Mouse (Mus musculus) heart, embryonic 12.5 days (tissue): ENCODE results near the gene Wdr5b. TPM values are rescaled to one million over a fixed set of nuclear protein-coding genes. Genes with fewer than 3 reads are reported as not detected.

ENCODE experiments used
- polyA plus RNA-seq: library from polyadenylated mRNA; unstranded; fragments of >200 nt; fragmentation: Nextera tagmentation; extraction: Ambion mirVana; gene quantifications from 2 replicates; pipeline ENCODE4 v1.2.1, GENCODE M21; 2016

Wdr5b gene
- polyA plus RNA-seq, 1 experiment from 2014 or later: 6.3 TPM

Other genes starting within 250 kb of the Wdr5b start
- 0.60 and 0.72 TPM in 2 replicates for gene Parp14, start 169.6 kb upstream of the Wdr5b start, polyA plus RNA-seq
- gene Parp9, start 102.7 kb upstream of the Wdr5b start, polyA plus RNA-seq: 5.5 and 6.5 TPM in 2 replicates
- gene Dtx3l, start 102.0 kb upstream of the Wdr5b start, polyA plus RNA-seq: 4.9 and 5.0 TPM in 2 replicates
- gene Kpna1, start 62.4 kb upstream of the Wdr5b start, polyA plus RNA-seq: 61.4 and 64.4 TPM in 2 replicates
- gene Fam162a, start 30.4 kb downstream of the Wdr5b start, polyA plus RNA-seq: 690 and 731 TPM in 2 replicates
- 86.9 and 89.7 TPM in 2 replicates for gene Ccdc58, start 30.5 kb downstream of the Wdr5b start, polyA plus RNA-seq
- 0.17 TPM in 1 of 2 replicates, not detected in the other for gene Csta1, start 90.1 kb downstream of the Wdr5b start, polyA plus RNA-seq
- gene Stfa2l1, start 115.6 kb downstream of the Wdr5b start, polyA plus RNA-seq: not detected in 2 replicates
- 1.2 TPM in 1 of 2 replicates, not detected in the other for gene Gm5483, start 143.0 kb downstream of the Wdr5b start, polyA plus RNA-seq
- not detected in 2 replicates for gene Gm5416, start 169.2 kb downstream of the Wdr5b start, polyA plus RNA-seq
- not detected in 2 replicates for gene 2010005H15Rik, start 180.3 kb downstream of the Wdr5b start, polyA plus RNA-seq
- 2.6 TPM in 1 of 2 replicates, not detected in the other for gene Stfa1, start 235.8 kb downstream of the Wdr5b start, polyA plus RNA-seq